Mouse (Mus musculus): ENCODE measurements around the gene Ciao2a.

The Ciao2a gene

DNA sequence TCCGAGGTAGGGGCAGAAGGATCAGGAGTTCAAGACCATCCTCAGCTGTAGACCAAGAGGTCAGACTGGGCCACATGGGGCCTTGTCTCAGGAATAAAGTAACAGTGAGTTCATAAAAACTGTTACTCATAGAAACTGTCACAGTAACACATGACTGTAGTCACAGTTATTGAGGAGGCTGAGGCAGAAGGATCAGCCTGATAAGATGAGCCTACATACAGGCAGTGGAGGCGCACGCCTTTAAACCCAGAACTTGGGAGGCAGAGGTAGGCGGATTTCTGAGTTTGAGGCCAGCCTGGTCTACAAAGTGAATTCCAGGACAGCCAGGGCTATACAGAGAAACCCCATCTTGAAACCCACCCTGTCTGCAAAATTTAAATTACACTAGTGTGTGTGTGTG is 6.3 kb upstream of the Ciao2a start:
- in situ Hi-C loops (cut with MboI, MseI): no loop called here

DNA sequence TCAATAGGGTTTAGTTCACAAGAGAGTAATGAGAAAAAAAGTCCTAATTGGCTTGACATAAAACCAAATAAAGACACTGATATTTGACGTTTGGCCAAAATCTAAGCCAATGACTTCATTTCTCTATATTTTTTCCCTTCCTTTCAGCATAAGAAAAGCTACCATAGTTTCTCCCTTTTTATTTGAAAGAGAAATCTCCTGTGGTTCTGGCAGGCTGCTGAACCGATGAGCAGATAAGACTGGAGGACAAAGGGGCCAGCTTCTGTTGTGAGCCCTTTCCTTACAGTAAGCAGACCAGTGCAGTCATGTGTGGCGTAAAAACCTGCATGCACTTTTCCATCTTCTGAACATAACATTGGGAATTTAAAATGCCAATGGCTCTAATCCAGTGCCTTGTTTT is 5.5 kb upstream of the Ciao2a start:
- in situ Hi-C loops (cut with MboI, MseI): no loop called here

DNA sequence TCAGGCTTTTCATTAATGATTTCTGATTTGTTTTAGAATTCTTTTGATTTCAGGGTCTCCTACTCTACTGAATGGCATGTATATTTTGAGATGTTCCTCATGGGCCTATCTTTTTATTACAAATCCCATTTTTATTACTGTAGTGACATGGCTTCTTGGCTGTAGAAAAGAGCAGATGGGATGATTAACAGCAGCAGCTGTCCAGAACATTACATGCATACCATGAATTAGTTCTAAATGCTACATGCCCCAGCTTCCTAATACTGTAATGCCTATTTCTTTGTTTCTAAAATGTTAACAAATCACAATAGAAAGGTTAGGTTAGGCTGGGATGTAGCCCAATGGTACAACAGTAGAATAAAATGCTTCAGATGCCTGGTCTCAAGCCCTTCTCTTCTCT is 5.0 kb upstream of the Ciao2a start:
- in situ Hi-C loops (cut with MboI, MseI): no loop called here

DNA sequence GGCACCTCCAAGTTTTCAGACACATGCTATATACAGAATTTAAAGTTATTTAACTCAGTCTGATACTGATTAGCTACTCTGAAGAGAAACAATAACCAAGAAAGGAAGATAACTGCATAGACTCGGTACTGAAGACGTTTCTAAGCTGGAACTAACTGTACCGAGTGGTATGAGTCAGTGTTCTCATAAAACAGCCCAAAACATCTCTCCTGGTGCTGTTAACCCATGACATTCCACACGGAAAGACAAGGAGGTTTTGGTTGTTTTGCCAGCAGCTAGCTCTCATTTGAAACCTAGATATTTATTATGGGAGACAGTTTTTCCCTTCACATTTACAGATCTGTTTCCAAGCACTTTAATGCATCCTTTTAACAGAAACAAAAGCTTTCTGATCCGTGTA is 2.8 kb upstream of the Ciao2a start:
- in situ Hi-C loops (cut with MboI, MseI): no loop called here

DNA sequence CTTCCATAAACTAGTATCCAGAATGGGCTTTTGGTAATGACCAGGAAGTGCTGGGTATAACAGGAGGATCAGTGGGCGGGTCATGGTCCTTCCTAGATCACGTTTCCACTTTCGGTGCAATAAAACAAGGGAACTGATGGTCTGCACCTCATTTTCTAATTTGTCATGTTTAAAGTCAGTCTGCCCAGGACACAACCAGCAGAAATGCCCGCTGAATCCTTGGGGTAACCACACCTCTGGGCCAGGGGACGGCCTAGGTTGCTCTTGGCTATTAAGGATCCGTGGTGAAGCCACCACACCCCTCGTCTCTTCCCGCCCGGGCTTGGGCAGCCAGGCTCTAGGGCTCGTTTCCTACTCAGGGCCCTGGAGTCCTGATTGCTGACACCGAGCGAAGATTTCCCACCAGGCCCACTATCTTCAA is 2.3 kb upstream of the Ciao2a start:
- in situ Hi-C loops (cut with MboI, MseI): no loop called here

- in situ Hi-C loops (cut with MboI, MseI): no loop called here
Measured at GRCm38 (mm10) chr9:66124681-66125542, 1.5 kb upstream of the Ciao2a start.

DNA sequence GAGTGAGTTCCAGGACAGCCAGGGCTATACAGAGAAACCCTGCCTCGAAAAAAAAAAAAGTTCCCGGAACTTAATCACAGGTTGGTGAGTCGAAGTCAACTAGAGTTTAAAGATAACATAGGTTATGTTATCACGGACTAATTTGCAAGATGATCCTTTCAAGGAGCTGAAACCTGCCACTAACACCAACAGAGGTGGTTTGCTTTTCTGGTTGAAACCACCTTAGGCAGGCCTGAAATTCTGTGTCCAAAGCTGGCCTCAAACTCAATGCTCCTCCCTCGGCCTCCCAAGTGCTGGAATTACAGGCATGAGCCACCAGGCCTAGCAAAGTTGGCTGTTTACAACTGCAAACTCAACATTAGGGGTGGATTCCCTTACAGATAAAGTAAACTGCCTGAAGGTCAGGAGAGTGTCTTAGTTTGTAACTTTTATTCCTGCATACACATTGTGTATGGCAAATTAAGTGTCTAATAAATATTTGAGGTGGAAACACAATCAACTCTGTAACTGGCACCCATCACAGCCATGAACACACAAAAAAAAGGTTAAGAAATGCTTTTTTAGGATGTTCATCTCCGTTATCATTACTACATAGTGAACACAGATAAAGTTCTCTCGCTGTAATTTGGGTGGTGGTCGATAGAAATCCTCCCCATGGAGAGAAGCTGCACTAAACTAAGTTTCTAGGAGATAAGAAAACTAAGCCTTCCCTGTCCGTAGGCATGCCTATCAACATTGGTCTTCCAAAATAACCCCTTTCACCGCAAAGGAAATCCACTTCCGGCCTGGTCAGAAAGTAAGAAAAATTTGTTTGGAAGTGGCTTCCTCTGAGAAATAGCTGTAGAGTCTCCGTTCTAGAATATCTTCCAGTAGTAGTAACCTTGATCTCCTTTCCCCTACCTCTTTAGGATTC is 612 bp upstream of the Ciao2a start:
- in situ Hi-C loops (cut with MboI, MseI): no loop called here

- in situ Hi-C loops (cut with MboI, MseI): no loop called here
Measured at GRCm38 (mm10) chr9:66127193-66127546, 759 bp downstream of the Ciao2a start.

- in situ Hi-C loops (cut with MboI, MseI): no loop called here
Measured at GRCm38 (mm10) chr9:66127884-66128283, 1.5 kb downstream of the Ciao2a start.

DNA sequence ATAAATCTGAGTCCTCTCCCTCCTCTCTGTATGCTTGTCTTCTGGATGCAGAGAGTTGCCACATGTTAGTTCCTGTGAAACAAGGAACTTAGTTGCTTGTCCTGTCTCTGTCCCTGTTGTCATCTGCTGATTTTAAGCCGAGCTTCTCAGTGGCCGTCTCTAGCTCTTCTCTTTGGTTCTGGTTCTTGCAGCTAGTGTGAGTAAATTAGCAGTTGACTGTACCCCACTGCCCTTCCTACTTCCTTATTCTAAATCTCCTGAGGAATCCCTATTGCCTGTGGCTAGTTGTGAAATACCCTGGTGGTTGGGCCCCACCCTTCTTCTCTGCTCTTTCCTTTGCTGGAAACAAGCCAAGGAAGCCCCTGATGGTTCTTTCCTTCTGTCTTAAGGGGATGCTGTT is 5.1 kb downstream of the Ciao2a start:
- in situ Hi-C loops (cut with MboI, MseI): no loop called here

GRCm38 (mm10) chr9:66135967-66136366 is 9.6 kb downstream of the Ciao2a start:
- in situ Hi-C loops (cut with MboI, MseI): no loop called here

DNA sequence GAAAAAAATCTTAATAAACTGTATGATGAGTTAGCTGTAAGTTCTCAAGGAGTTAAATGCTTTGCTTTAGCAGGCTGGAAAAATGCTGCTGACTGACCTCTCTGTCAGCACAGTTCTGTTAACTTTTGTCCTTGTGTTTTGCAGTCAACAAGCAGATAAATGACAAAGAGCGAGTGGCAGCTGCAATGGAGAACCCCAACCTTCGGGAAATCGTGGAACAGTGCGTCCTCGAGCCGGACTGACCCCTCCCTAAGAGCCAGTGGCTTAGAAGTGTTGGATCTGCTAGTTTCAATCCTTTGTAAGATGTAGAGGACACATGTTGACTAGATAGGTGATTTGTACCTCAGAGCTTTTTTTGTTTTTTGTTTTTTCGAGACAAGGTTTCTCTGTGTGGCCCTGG is 11.8 kb downstream of the Ciao2a start:
- in situ Hi-C loops (cut with MboI, MseI): no loop called here

- in situ Hi-C loops (cut with MboI, MseI): no loop called here
Measured at GRCm38 (mm10) chr9:66142265-66142664, 15.9 kb downstream of the Ciao2a start.

GRCm38 (mm10) chr9:66144248-66144647 is 17.8 kb downstream of the Ciao2a start:
- in situ Hi-C loops (cut with MboI, MseI): no loop called here

- in situ Hi-C loops (cut with MboI, MseI): no loop called here
Measured at GRCm38 (mm10) chr9:66146141-66146540, 19.7 kb downstream of the Ciao2a start.

GRCm38 (mm10) chr9:66152011-66152410 is 25.6 kb downstream of the Ciao2a start:
- in situ Hi-C loops (cut with MboI, MseI): no loop called here

DNA sequence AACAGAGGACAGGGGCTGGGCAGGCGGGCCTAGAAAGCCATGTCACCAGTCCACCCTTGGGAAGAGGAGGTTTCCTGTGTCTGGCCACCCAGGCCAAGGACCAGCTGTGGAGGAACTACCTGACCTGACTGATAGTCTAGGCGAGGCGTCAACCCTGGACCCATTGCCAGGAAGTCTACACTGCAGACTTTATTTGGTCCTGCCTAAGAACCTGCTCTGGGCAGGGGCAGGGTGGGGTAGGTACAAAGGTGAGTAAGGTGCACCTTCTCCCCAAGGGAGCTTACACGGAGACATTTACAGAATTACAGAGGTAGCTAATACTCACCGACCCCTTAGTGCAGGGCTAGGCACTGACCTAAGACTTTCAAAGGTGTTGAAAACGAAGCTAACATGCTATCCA is 27.2 kb downstream of the Ciao2a start:
- in situ Hi-C loops (cut with MboI, MseI): no loop called here

DNA sequence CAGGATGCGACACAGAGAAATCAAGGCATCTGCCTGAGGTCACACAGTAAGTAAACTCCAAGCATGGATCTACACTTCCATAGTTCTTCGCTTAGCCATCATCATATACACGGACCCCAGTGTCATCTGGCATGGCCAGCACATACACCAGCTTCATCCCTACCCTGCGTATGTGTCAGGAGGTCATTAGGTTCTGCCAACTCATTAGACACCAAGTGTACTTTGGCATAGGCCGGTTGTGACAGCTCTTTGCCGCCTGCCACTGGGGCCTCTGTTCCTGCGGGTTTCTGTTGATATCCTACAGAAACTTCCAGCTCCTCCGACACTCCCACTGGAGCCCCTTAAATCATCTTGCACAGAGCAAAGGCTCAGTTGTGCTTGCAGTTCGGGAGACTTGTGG is 27.6 kb downstream of the Ciao2a start:
- in situ Hi-C loops (cut with MboI, MseI): no loop called here

GRCm38 (mm10) chr9:66155534-66155933 is 29.1 kb downstream of the Ciao2a start:
- in situ Hi-C loops (cut with MboI, MseI): no loop called here

- in situ Hi-C loops (cut with MboI, MseI): no loop called here
Measured at GRCm38 (mm10) chr9:66157958-66158830, 31.8 kb downstream of the Ciao2a start, which contains the start of gene Dapk2. Dapk2 (plus strand) TSS chr9:66158223.

DNA sequence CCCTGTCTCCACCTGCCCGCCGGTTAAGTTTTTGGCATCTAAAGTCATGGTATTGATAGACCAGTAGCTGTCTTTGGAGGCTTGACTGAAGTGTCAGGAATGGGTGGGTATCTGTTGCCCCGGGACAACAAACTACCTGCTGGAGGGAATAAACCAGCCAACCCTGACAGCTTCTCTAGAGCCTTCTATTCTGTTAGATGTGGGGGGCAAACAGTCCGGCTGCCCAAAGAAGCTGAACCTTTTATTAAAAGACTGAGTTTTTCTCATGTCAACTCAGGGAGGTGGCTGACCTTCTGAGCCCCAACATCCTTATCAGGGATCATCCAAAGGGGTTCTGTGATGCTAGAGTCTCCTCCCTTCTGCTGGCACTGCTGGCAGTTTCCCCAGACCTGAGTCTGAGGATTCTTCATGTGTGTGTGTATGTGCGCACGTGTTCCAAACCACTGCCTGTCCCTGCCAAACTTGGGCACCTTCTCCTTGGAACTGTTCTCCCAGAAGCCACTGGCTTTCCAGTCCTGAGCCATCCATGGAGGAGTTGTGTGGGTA is 32.5 kb downstream of the Ciao2a start:
- in situ Hi-C loops (cut with MboI, MseI): no loop called here

Data from regulatory T cell (primary cell).